Mouse (Mus musculus) neural tube, embryonic 14.5 days (tissue): Measurements from ENCODE around the gene Atad5. TPM values are rescaled to one million over a fixed set of nuclear protein-coding genes. Genes with fewer than 3 reads are reported as not detected.

Source experiments
- ATAC-seq: fragments of 200-750 bp; cut with Nextera tagmentation; 2 replicates; pipeline ENCODE4 v1.8.0; 2017; ENCODE audit warnings: low read depth, mild to moderate bottlenecking, moderate TSS enrichment, moderate library complexity
- H3K27ac ChIP-seq: fragments of 300-500 bp; sonication (generic); 2 replicates; pipeline ENCODE4 v1.5.1; 2014; ENCODE audit warnings: low read depth, mild to moderate bottlenecking, control low read depth, low read length, moderate library complexity, mixed read lengths
- H3K27me3 ChIP-seq: fragments of 300-500 bp; sonication (generic); 2 replicates; pipeline ENCODE4 v1.6.1; 2014; ENCODE audit warnings: low read length; ENCODE audit not compliant: control insufficient read depth, insufficient read depth
- H3K36me3 ChIP-seq: fragments of 300-500 bp; sonication (generic); 2 replicates; pipeline ENCODE4 v1.6.1; 2014; ENCODE audit warnings: low read length, mixed read lengths; ENCODE audit not compliant: control insufficient read depth, insufficient read depth
- H3K4me1 ChIP-seq: fragments of 300-500 bp; sonication (generic); 2 replicates; pipeline ENCODE4 v1.6.1; 2014; ENCODE audit warnings: low read length; ENCODE audit not compliant: control insufficient read depth, insufficient read depth
- H3K4me2 ChIP-seq: fragments of 300-500 bp; sonication (generic); 2 replicates; pipeline ENCODE4 v1.6.1; 2014; ENCODE audit warnings: mild to moderate bottlenecking, low read depth, low read length, control low read depth
- H3K4me3 ChIP-seq: fragments of 300-500 bp; sonication (generic); 2 replicates; pipeline ENCODE4 v1.5.1; 2014; ENCODE audit warnings: low read depth, low read length, control low read depth, mixed read lengths
- H3K9ac ChIP-seq: fragments of 300-500 bp; sonication (generic); replicated peaks from 2 replicates; pipeline ENCODE4 v1.6.1; 2014; ENCODE audit warnings: low read depth, mild to moderate bottlenecking, control low read depth, low read length, mixed read lengths
- H3K9me3 ChIP-seq: fragments of 300-500 bp; sonication (generic); 2 replicates; pipeline ENCODE4 v1.6.1; 2016; ENCODE audit warnings: low read length; ENCODE audit not compliant: control insufficient read depth
- WGBS: fragments of 180-500 bp; shearing (Covaris S2); extraction: QIAGEN DNeasy Blood & Tissue Kit; methylation state at CpG from one replicate; pipeline ENCODE4 v1.1.7; 2014; 5-methylcytosine and 5-hydroxymethylcytosine counted together
- polyA plus RNA-seq: library from polyadenylated mRNA; unstranded; fragments of >200 nt; fragmentation: Nextera tagmentation; extraction: Ambion mirVana; gene quantifications from 2 replicates; pipeline ENCODE4 v1.2.1, GENCODE M21; 2014

The Atad5 gene
- polyA plus RNA-seq, 1 experiment from 2014 or later: 5.7 TPM

GRCm38 (mm10) chr11:80164224-80164623 is 75.0 kb downstream of the Atad5 start:
- ATAC-seq: no peak
- WGBS: 63% methylated on average over 2 of the region's 2 CpGs
- H3K9me3 ChIP-seq: no peaks in the 10 kb centered on the region
- H3K36me3 ChIP-seq: no peaks in the 10 kb centered on the region
- H3K27me3 ChIP-seq: no peaks in the 10 kb centered on the region
- no peak overlapping the region for H3K4me2 ChIP-seq
- no peaks in the 10 kb centered on the region for H3K4me1 ChIP-seq
- H3K4me3 ChIP-seq: no peak overlapping the region
- H3K27ac ChIP-seq: no peak overlapping the region
- H3K9ac ChIP-seq: no peak overlapping the region

- H3K27me3 ChIP-seq: no peaks in the 10 kb centered on the region
- no peaks in the 10 kb centered on the region for H3K9me3 ChIP-seq
- WGBS: 90% methylated on average over 9 of the region's 9 CpGs
- no peak overlapping the region for H3K4me2 ChIP-seq
- no peaks in the 10 kb centered on the region for H3K4me1 ChIP-seq
- ATAC-seq: no peak
- H3K36me3 ChIP-seq: no peaks in the 10 kb centered on the region
- no peak overlapping the region for H3K27ac ChIP-seq
- no peak overlapping the region for H3K9ac ChIP-seq
- no peak overlapping the region for H3K4me3 ChIP-seq
Measured at GRCm38 (mm10) chr11:80168121-80168520, 78.9 kb downstream of the Atad5 start.

- no peaks in the 10 kb centered on the region for H3K36me3 ChIP-seq
- no peak overlapping the region for H3K4me3 ChIP-seq
- H3K4me1 ChIP-seq: no peaks in the 10 kb centered on the region
- no peak overlapping the region for H3K27ac ChIP-seq
- WGBS: 71% methylated on average over 4 of the region's 4 CpGs
- H3K27me3 ChIP-seq: no peaks in the 10 kb centered on the region
- no peak overlapping the region for H3K9ac ChIP-seq
- no peak for ATAC-seq
- no peaks in the 10 kb centered on the region for H3K9me3 ChIP-seq
- H3K4me2 ChIP-seq: no peak overlapping the region
Measured at GRCm38 (mm10) chr11:80168611-80169249, 79.5 kb downstream of the Atad5 start.

GRCm38 (mm10) chr11:80169629-80170028 is 80.4 kb downstream of the Atad5 start:
- Histone ChIP-seq H3K9me3 (no peaks in the 10 kb centered on the region), H3K4me2 (no peak overlapping the region), H3K27ac (no peak overlapping the region), H3K4me3 (no peak overlapping the region), H3K4me1 (no peaks in the 10 kb centered on the region), H3K27me3 (no peaks in the 10 kb centered on the region), H3K9ac (no peak overlapping the region), H3K36me3 (no peaks in the 10 kb centered on the region)
- no peak for ATAC-seq
- WGBS: 87% methylated on average over 3 of the region's 3 CpGs

- Histone ChIP-seq H3K27ac (no peak overlapping the region), H3K36me3 (no peaks in the 10 kb centered on the region), H3K9ac (no peak overlapping the region), H3K4me1 (no peaks in the 10 kb centered on the region), H3K9me3 (no peaks in the 10 kb centered on the region), H3K4me3 (no peak overlapping the region), H3K4me2 (no peak overlapping the region), H3K27me3 (no peaks in the 10 kb centered on the region)
- WGBS: 80% methylated on average over 5 of the region's 5 CpGs
- ATAC-seq: no peak
Measured at GRCm38 (mm10) chr11:80170351-80170750, 81.2 kb downstream of the Atad5 start.

- Histone ChIP-seq H3K4me2 (no peak overlapping the region), H3K27me3 (no peaks in the 10 kb centered on the region), H3K9ac (no peak overlapping the region), H3K27ac (no peak overlapping the region), H3K36me3 (no peaks in the 10 kb centered on the region), H3K4me3 (no peak overlapping the region), H3K4me1 (no peaks in the 10 kb centered on the region), H3K9me3 (no peaks in the 10 kb centered on the region)
- 73% methylated on average over 4 of the region's 4 CpGs for WGBS
- no peak for ATAC-seq
Measured at GRCm38 (mm10) chr11:80171884-80172283, 82.7 kb downstream of the Atad5 start.

GRCm38 (mm10) chr11:80173963-80174670 is 84.9 kb downstream of the Atad5 start:
- H3K4me2 ChIP-seq: no peak overlapping the region
- H3K27ac ChIP-seq: no peak overlapping the region
- no peak overlapping the region for H3K9ac ChIP-seq
- WGBS: 83% methylated on average over 11 of the region's 11 CpGs
- no peaks in the 10 kb centered on the region for H3K36me3 ChIP-seq
- no peaks in the 10 kb centered on the region for H3K27me3 ChIP-seq
- no peak for ATAC-seq
- H3K9me3 ChIP-seq: no peaks in the 10 kb centered on the region
- no peaks in the 10 kb centered on the region for H3K4me1 ChIP-seq
- H3K4me3 ChIP-seq: no peak overlapping the region

- Histone ChIP-seq H3K9ac (no peak overlapping the region), H3K9me3 (no peaks in the 10 kb centered on the region), H3K4me2 (no peak overlapping the region), H3K4me1 (no peaks in the 10 kb centered on the region), H3K36me3 (no peaks in the 10 kb centered on the region), H3K4me3 (no peak overlapping the region), H3K27ac (no peak overlapping the region), H3K27me3 (no peaks in the 10 kb centered on the region)
- ATAC-seq: no peak
- 78% methylated on average over 11 of the region's 11 CpGs for WGBS
Measured at GRCm38 (mm10) chr11:80176911-80177895, 88.0 kb downstream of the Atad5 start.

- H3K9me3 ChIP-seq: no peaks in the 10 kb centered on the region
- H3K27ac ChIP-seq: no peak overlapping the region
- 82% methylated on average over 8 of the region's 8 CpGs for WGBS
- H3K36me3 ChIP-seq: no peaks in the 10 kb centered on the region
- H3K27me3 ChIP-seq: no peaks in the 10 kb centered on the region
- no peak for ATAC-seq
- no peak overlapping the region for H3K9ac ChIP-seq
- H3K4me3 ChIP-seq: no peak overlapping the region
- H3K4me1 ChIP-seq: no peaks in the 10 kb centered on the region
- no peak overlapping the region for H3K4me2 ChIP-seq
Measured at GRCm38 (mm10) chr11:80178316-80178715, 89.1 kb downstream of the Atad5 start.
